Mouse (Mus musculus): ENCODE measurements around the gene Rtn4rl1.

Gene Rtn4rl1

GRCm38 (mm10) chr11:75193256-75194071, at the start of gene Rtn4rl1:
Rtn4rl1 (plus strand) TSS chr11:75193783.
- DNase-seq (ENCODE audit: low read depth in 1 of 2, low spot score in 2 of 2): peak in 1 of 2 experiments; percentile 19

- DNase-seq (ENCODE audit: low read depth in 1 of 2, low spot score in 2 of 2): no peak
Observed at GRCm38 (mm10) chr11:75145841-75146240, 47.7 kb upstream of the Rtn4rl1 start.

- no peak for DNase-seq (ENCODE audit: low read depth in 1 of 2, low spot score in 2 of 2)
Observed at GRCm38 (mm10) chr11:75147106-75147845, 46.3 kb upstream of the Rtn4rl1 start.

- DNase-seq (ENCODE audit: low read depth in 1 of 2, low spot score in 2 of 2): no peak
Observed at GRCm38 (mm10) chr11:75147846-75148168, 45.8 kb upstream of the Rtn4rl1 start.

GRCm38 (mm10) chr11:75148332-75149035, 45.1 kb upstream of the Rtn4rl1 start:
- no peak for DNase-seq (ENCODE audit: low read depth in 1 of 2, low spot score in 2 of 2)

GRCm38 (mm10) chr11:75150346-75150745, 43.2 kb upstream of the Rtn4rl1 start:
- no peak for DNase-seq (ENCODE audit: low read depth in 1 of 2, low spot score in 2 of 2)

- peak in 1 of 2 experiments; percentile 71 for DNase-seq (ENCODE audit: low read depth in 1 of 2, low spot score in 2 of 2)
Observed at GRCm38 (mm10) chr11:75152603-75153557, 40.7 kb upstream of the Rtn4rl1 start.

- peak in 1 of 2 experiments; percentile 70 for DNase-seq (ENCODE audit: low read depth in 1 of 2, low spot score in 2 of 2)
Observed at GRCm38 (mm10) chr11:75154053-75154585, 39.5 kb upstream of the Rtn4rl1 start.

GRCm38 (mm10) chr11:75155985-75156384, 37.6 kb upstream of the Rtn4rl1 start:
- no peak for DNase-seq (ENCODE audit: low read depth in 1 of 2, low spot score in 2 of 2)

- DNase-seq (ENCODE audit: low read depth in 1 of 2, low spot score in 2 of 2): no peak
Observed at GRCm38 (mm10) chr11:75156416-75156815, 37.2 kb upstream of the Rtn4rl1 start.

- DNase-seq (ENCODE audit: low read depth in 1 of 2, low spot score in 2 of 2): no peak
Observed at GRCm38 (mm10) chr11:75157037-75157436, 36.5 kb upstream of the Rtn4rl1 start.

- DNase-seq (ENCODE audit: low read depth in 1 of 2, low spot score in 2 of 2): no peak
Observed at GRCm38 (mm10) chr11:75157901-75158300, 35.7 kb upstream of the Rtn4rl1 start.

GRCm38 (mm10) chr11:75158432-75158831, 35.2 kb upstream of the Rtn4rl1 start:
- no peak for DNase-seq (ENCODE audit: low read depth in 1 of 2, low spot score in 2 of 2)

- no peak for DNase-seq (ENCODE audit: low read depth in 1 of 2, low spot score in 2 of 2)
Observed at GRCm38 (mm10) chr11:75159564-75159963, 34.0 kb upstream of the Rtn4rl1 start.

GRCm38 (mm10) chr11:75160954-75161353, 32.6 kb upstream of the Rtn4rl1 start:
- no peak for DNase-seq (ENCODE audit: low read depth in 1 of 2, low spot score in 2 of 2)

GRCm38 (mm10) chr11:75161417-75162008, 32.1 kb upstream of the Rtn4rl1 start:
- DNase-seq (ENCODE audit: low read depth in 1 of 2, low spot score in 2 of 2): no peak

- DNase-seq (ENCODE audit: low read depth in 1 of 2, low spot score in 2 of 2): no peak
Observed at GRCm38 (mm10) chr11:75162591-75163080, 30.9 kb upstream of the Rtn4rl1 start.

GRCm38 (mm10) chr11:75163379-75163778, 30.2 kb upstream of the Rtn4rl1 start:
- DNase-seq (ENCODE audit: low read depth in 1 of 2, low spot score in 2 of 2): no peak

GRCm38 (mm10) chr11:75164051-75164450, 29.5 kb upstream of the Rtn4rl1 start:
- DNase-seq (ENCODE audit: low read depth in 1 of 2, low spot score in 2 of 2): no peak

- peak in 1 of 2 experiments; percentile 60 for DNase-seq (ENCODE audit: low read depth in 1 of 2, low spot score in 2 of 2)
Observed at GRCm38 (mm10) chr11:75164750-75165149, 28.8 kb upstream of the Rtn4rl1 start.

All from monocyte, adult 2 months (primary cell).